16 mouse cellular contexts compared by ENCODE assay signal in genomic region chr4:107210483-107211097, GRCm38 (mm10). TPM values are rescaled to one million over a fixed set of nuclear protein-coding genes. Genes with fewer than 3 reads are reported as not detected.
A peak's percentile ranks its signal among the peaks of the same experiment; 100 is the strongest.
DNase-seq lines count a peak whose midpoint lies in the region; ATAC-seq and TF ChIP-seq lines count a peak whose summit lies in the region.
"Had no signal": no experiment of that assay in that cellular context is flagged by ENCODE, and none has a peak within 500 bp of the region (broad histone marks: within the 10 kb centered on the region; RNA-seq: fewer than 3 reads in every experiment).

No protein-coding gene starts in this region.

- TF ChIP-seq POLR2A in kidney, adult 2 months (IDR thresholded peaks at IDR 0.05; ENCODE audit: low read depth, low read length) = no peak
- TF ChIP-seq POLR2A in lung, adult 2 months (IDR thresholded peaks at IDR 0.05; ENCODE audit: borderline replicate concordance, extremely low read depth, low read depth, low read length) = peak; percentile 18; the same call in 1 of the 2 replicates

- no peaks in the 10 kb centered on the region for H3K27me3 ChIP-seq in kidney, postnatal 0 days (ENCODE audit: insufficient read depth, low read length)
- no peaks in the 10 kb centered on the region for H3K27me3 ChIP-seq in kidney, adult 2 months (replicated peaks; ENCODE audit: control insufficient read depth, insufficient read depth, low read length)
- H3K27me3 ChIP-seq: limb, embryonic 13.5 days; Patski had no signal

- no peak overlapping the region for H3K4me3 ChIP-seq in kidney, postnatal 0 days (replicated peaks; ENCODE audit: low read depth, low read length)
- no peak overlapping the region for H3K4me3 ChIP-seq in kidney, adult 2 months (ENCODE audit: insufficient read depth, low read depth, low read length)
- H3K4me3 ChIP-seq in lung, adult 2 months (replicated peaks; ENCODE audit: extremely low read depth, low read depth, low read length) = no peak overlapping the region
- H3K4me3 ChIP-seq: limb, embryonic 13.5 days had no signal

- no peak overlapping the region for H3K9ac ChIP-seq in kidney, postnatal 0 days (ENCODE audit: low read depth, low read length)
- H3K9ac ChIP-seq: limb, embryonic 13.5 days had no signal

- WGBS in kidney, postnatal 0 days = 48% methylated on average over 5 of the region's 5 CpGs
- WGBS in kidney, adult 2 months = 55% methylated on average over 5 of the region's 5 CpGs
- WGBS in lung, adult 2 months = 45% methylated on average over 5 of the region's 5 CpGs

- no peak for TF ChIP-seq CTCF in kidney, postnatal 0 days (IDR thresholded peaks at IDR 0.05; ENCODE audit: low read depth)
- TF ChIP-seq CTCF in kidney, adult 2 months (conservative IDR thresholded peaks at IDR 0.05; ENCODE audit: insufficient read depth, insufficient read length, low read depth, low read length) = no peak
- TF ChIP-seq CTCF in lung, adult 2 months (IDR thresholded peaks at IDR 0.05; ENCODE audit: insufficient read depth, low read length) = no peak

- no peak overlapping the region for H3K27ac ChIP-seq in kidney, postnatal 0 days
- no peak overlapping the region for H3K27ac ChIP-seq in kidney, adult 2 months (ENCODE audit: insufficient read depth, low read depth, low read length)
- H3K27ac ChIP-seq: limb, embryonic 13.5 days had no signal

- H3K9me3 ChIP-seq in kidney, postnatal 0 days (replicated peaks; ENCODE audit: low read length) = no peaks in the 10 kb centered on the region
- H3K9me3 ChIP-seq: limb, embryonic 13.5 days had no signal

- H3K4me2 ChIP-seq in kidney, postnatal 0 days (ENCODE audit: low read length) = no peak overlapping the region
- H3K4me2 ChIP-seq: limb, embryonic 13.5 days had no signal

- peak; percentile 47 for DNase-seq in kidney, postnatal 0 days (ENCODE audit: low spot score)
- no peak for DNase-seq in kidney, adult 2 months
- peak; percentile 24 for DNase-seq in c-Kit-positive CD71-negative TER-119-negative erythroid progenitor cells, embryonic 14.5 days (ENCODE audit: low read depth)
- peak; percentile 52 for DNase-seq in lung, adult 2 months
- DNase-seq in testis, postnatal 14 days (ENCODE audit: low spot score) = no peak
- no peak for DNase-seq in left cerebral cortex, postnatal 14 days (ENCODE audit: low spot score in 2 of 2)
- DNase-seq: cerebellum, postnatal 36 days; kidney, adult 8-10 months; layer of hippocampus, postnatal 36 days; thymus, adult 18-20 months had no signal

- 0 out of 2 replicates have a peak, but pooled peaks cover 9% of the 10 kb centered on the region for H3K36me3 ChIP-seq in kidney, postnatal 0 days (ENCODE audit: insufficient read depth, low read length)
- H3K36me3 ChIP-seq in kidney, adult 2 months (ENCODE audit: control insufficient read depth, insufficient read depth, low read length) = no peaks in the 10 kb centered on the region

- no peak for ATAC-seq in kidney, postnatal 0 days (replicated peaks; ENCODE audit: low FRiP score, low read depth)
- peak; percentile 33 for ATAC-seq in megakaryocyte-erythroid progenitor cell, adult 5-6 weeks (replicated peaks; ENCODE audit: low FRiP score, low TSS enrichment, poor library complexity, severe bottlenecking)
- no peak for ATAC-seq in monocyte, adult 5-6 weeks (replicated peaks; ENCODE audit: insufficient number of reproducible peaks, low FRiP score, low TSS enrichment, poor library complexity, severe bottlenecking)
- ATAC-seq: Patski had no signal

- intact Hi-C loops in left cerebral cortex, postnatal 14 days (cut with DNase I) = no loop called here

- no peaks in the 10 kb centered on the region for H3K4me1 ChIP-seq in kidney, postnatal 0 days (replicated peaks; ENCODE audit: insufficient read depth, low read length)
- H3K4me1 ChIP-seq in kidney, adult 2 months (ENCODE audit: control insufficient read depth, insufficient read depth, low read length) = no peaks in the 10 kb centered on the region
- H3K4me1 ChIP-seq in lung, adult 2 months (ENCODE audit: control insufficient read depth, insufficient read depth, low read length) = peaks cover 7% of the 10 kb centered on the region; the same call in 1 of the 2 replicates

RNA-seq across cellular contexts. Expression of gene Ldlrad1, which starts 1.6 kb away (rescaled TPM):
- polyA plus RNA-seq in kidney, postnatal 0 days (2015; fragmentation: Nextera tagmentation; extraction: Ambion mirVana) = not detected in 2 replicates
- polyA plus RNA-seq in kidney, adult 2 months (2012; rRNA removed) = not detected in 2 replicates
- polyA plus RNA-seq in lung, adult 2 months (2012; rRNA removed) = 47.9 and 52.0 TPM in 2 replicates
- total RNA-seq in megakaryocyte-erythroid progenitor cell, adult 5-6 weeks (2014; fragmentation: Nextera tagmentation) = 0.57 TPM in 1 of 2 replicates, not detected in the other
- not detected in 2 replicates for total RNA-seq in megakaryocyte-erythroid progenitor cell, adult 5-6 weeks (2017)
- under 1 TPM in 1 of 2 experiments, not detected in 1; 0.33 TPM for total RNA-seq in left cerebral cortex, postnatal 14 days (2021)
- total RNA-seq in monocyte, adult 5-6 weeks (2017) = not detected in 3 replicates
- total RNA-seq: adrenal gland, adult 18-20 months; layer of hippocampus, postnatal 36 days had no signal
- polyA plus RNA-seq: heart, postnatal 0 days; limb, embryonic 13.5 days; Patski had no signal

RNA-seq across cellular contexts. Expression of gene Tceanc2, which starts 31.7 kb away (rescaled TPM):
- polyA plus RNA-seq in kidney, postnatal 0 days (2015; fragmentation: Nextera tagmentation; extraction: Ambion mirVana) = 24.1 and 37.4 TPM in 2 replicates
- polyA plus RNA-seq in kidney, adult 2 months (2012; rRNA removed) = 8.9 and 10.0 TPM in 2 replicates
- 5.6 and 7.5 TPM in 2 replicates for polyA plus RNA-seq in lung, adult 2 months (2012; rRNA removed)
- 7.1 and 18.4 TPM in 2 replicates for total RNA-seq in megakaryocyte-erythroid progenitor cell, adult 5-6 weeks (2014; fragmentation: Nextera tagmentation)
- 20.2 and 23.5 TPM in 2 replicates for total RNA-seq in megakaryocyte-erythroid progenitor cell, adult 5-6 weeks (2017)
- total RNA-seq in left cerebral cortex, postnatal 14 days (2021) = 10 to 100 TPM; 17.5 to 19.8 TPM
- total RNA-seq in monocyte, adult 5-6 weeks (2017) = 12.8 to 15.4 TPM (median 15.4 TPM) in 3 replicates

RNA-seq across cellular contexts. Expression of gene Tmem59, which starts 32.4 kb away (rescaled TPM):
- polyA plus RNA-seq in kidney, postnatal 0 days (2015; fragmentation: Nextera tagmentation; extraction: Ambion mirVana) = 708 and 709 TPM in 2 replicates
- polyA plus RNA-seq in kidney, adult 2 months (2012; rRNA removed) = 447 and 474 TPM in 2 replicates
- polyA plus RNA-seq in lung, adult 2 months (2012; rRNA removed) = 321 and 330 TPM in 2 replicates
- total RNA-seq in megakaryocyte-erythroid progenitor cell, adult 5-6 weeks (2014; fragmentation: Nextera tagmentation) = 75.0 and 79.1 TPM in 2 replicates
- 66.1 and 102 TPM in 2 replicates for total RNA-seq in megakaryocyte-erythroid progenitor cell, adult 5-6 weeks (2017)
- 100 to 1,000 TPM; 193 to 195 TPM for total RNA-seq in left cerebral cortex, postnatal 14 days (2021)
- 184 to 208 TPM (median 196 TPM) in 3 replicates for total RNA-seq in monocyte, adult 5-6 weeks (2017)

RNA-seq across cellular contexts. Expression of gene Lrrc42, which starts 42.7 kb away (rescaled TPM):
- polyA plus RNA-seq in kidney, postnatal 0 days (2015; fragmentation: Nextera tagmentation; extraction: Ambion mirVana) = 72.2 and 80.1 TPM in 2 replicates
- 10.5 and 11.7 TPM in 2 replicates for polyA plus RNA-seq in kidney, adult 2 months (2012; rRNA removed)
- 9.0 and 10.6 TPM in 2 replicates for polyA plus RNA-seq in lung, adult 2 months (2012; rRNA removed)
- total RNA-seq in megakaryocyte-erythroid progenitor cell, adult 5-6 weeks (2014; fragmentation: Nextera tagmentation) = 18.3 and 46.6 TPM in 2 replicates
- 15.0 and 16.7 TPM in 2 replicates for total RNA-seq in megakaryocyte-erythroid progenitor cell, adult 5-6 weeks (2017)
- 10 to 100 TPM; 34.0 to 37.9 TPM for total RNA-seq in left cerebral cortex, postnatal 14 days (2021)
- total RNA-seq in monocyte, adult 5-6 weeks (2017) = 4.7 to 7.3 TPM (median 7.1 TPM) in 3 replicates

RNA-seq across cellular contexts. Expression of gene Hspb11, which starts 42.8 kb away (rescaled TPM):
- polyA plus RNA-seq in kidney, postnatal 0 days (2015; fragmentation: Nextera tagmentation; extraction: Ambion mirVana) = 53.7 and 56.7 TPM in 2 replicates
- polyA plus RNA-seq in kidney, adult 2 months (2012; rRNA removed) = 4.2 and 7.1 TPM in 2 replicates
- 2.4 and 4.2 TPM in 2 replicates for polyA plus RNA-seq in lung, adult 2 months (2012; rRNA removed)
- total RNA-seq in megakaryocyte-erythroid progenitor cell, adult 5-6 weeks (2014; fragmentation: Nextera tagmentation) = 3.7 and 17.2 TPM in 2 replicates
- total RNA-seq in megakaryocyte-erythroid progenitor cell, adult 5-6 weeks (2017) = 11.2 and 12.7 TPM in 2 replicates
- total RNA-seq in left cerebral cortex, postnatal 14 days (2021) = 10 to 100 TPM; 21.5 to 22.1 TPM
- total RNA-seq in monocyte, adult 5-6 weeks (2017) = 3.4 to 26.6 TPM (median 8.9 TPM) in 3 replicates

Comparison
In these comparisons a context has a peak if more than half of its experiments do, and no peak if none do; other contexts are left out.
1. DNase-seq: peak in kidney, postnatal 0 days (single experiment), c-Kit-positive CD71-negative TER-119-negative erythroid progenitor cells, embryonic 14.5 days (single experiment) and lung, adult 2 months (single experiment); none in kidney, adult 2 months (single experiment), testis, postnatal 14 days (single experiment) and left cerebral cortex, postnatal 14 days (0 of 2).